Mouse (Mus musculus) cerebellum, postnatal 36 days (tissue): ENCODE data around the gene Eml3.
"Not testable (repeated sequence)": the region's sequence is repeated elsewhere in the genome, so short reads cannot be mapped to it uniquely, and the experiment has no call there.

Source experiments
- DNase-seq, 2 experiments: peaks; one replicate each; pipeline ENCODE4 v3.0.0; 2021 to 2022; ENCODE audit warnings: mixed read lengths in 2 of 2

Gene Eml3

GRCm38 (mm10) chr19:8953135-8954039 is 24.0 kb downstream of the Eml3 start, which contains the start of gene Tut1:
Tut1 (plus strand) TSS chr19:8953847.
- peak; percentile 84 to 96 for DNase-seq

- no peak for DNase-seq
Observed at GRCm38 (mm10) chr19:8954171-8954570, 24.8 kb downstream of the Eml3 start.

GRCm38 (mm10) chr19:8962256-8962655 is 32.9 kb downstream of the Eml3 start:
- DNase-seq, result no peak

- no peak for DNase-seq
Observed at GRCm38 (mm10) chr19:8965075-8965474, 35.7 kb downstream of the Eml3 start.

GRCm38 (mm10) chr19:8965771-8966170 is 36.4 kb downstream of the Eml3 start:
- DNase-seq, result peak in 1 of 2 experiments; percentile 16

GRCm38 (mm10) chr19:8966198-8966589 is 36.8 kb downstream of the Eml3 start:
- no peak for DNase-seq

GRCm38 (mm10) chr19:8966590-8967372 is 37.4 kb downstream of the Eml3 start, which contains the start of gene Eef1g:
Eef1g (plus strand) TSS chr19:8967041.
- DNase-seq, result peak; percentile 97 to 99

- no peak for DNase-seq
Observed at GRCm38 (mm10) chr19:8967373-8967743, 38.0 kb downstream of the Eml3 start.

GRCm38 (mm10) chr19:8967893-8968292 is 38.5 kb downstream of the Eml3 start:
- DNase-seq, result no peak

- not testable (repeated sequence) for DNase-seq
Observed at GRCm38 (mm10) chr19:8972491-8972890, 43.1 kb downstream of the Eml3 start.

- DNase-seq, result no peak
Observed at GRCm38 (mm10) chr19:8974638-8975037, 45.3 kb downstream of the Eml3 start.

- no peak for DNase-seq
Observed at GRCm38 (mm10) chr19:8975491-8975890, 46.1 kb downstream of the Eml3 start.

GRCm38 (mm10) chr19:8976535-8976934 is 47.2 kb downstream of the Eml3 start:
- DNase-seq, result peak; percentile 54 to 60

GRCm38 (mm10) chr19:8980771-8981170 is 51.4 kb downstream of the Eml3 start:
- no peak for DNase-seq

- DNase-seq, result no peak
Observed at GRCm38 (mm10) chr19:8981450-8982168, 52.3 kb downstream of the Eml3 start.

- no peak for DNase-seq
Observed at GRCm38 (mm10) chr19:8982303-8983149, 53.2 kb downstream of the Eml3 start.

- no peak for DNase-seq
Observed at GRCm38 (mm10) chr19:8983150-8983650, 53.8 kb downstream of the Eml3 start.

- DNase-seq, result no peak
Observed at GRCm38 (mm10) chr19:8984255-8984868, 55.0 kb downstream of the Eml3 start.

- no peak for DNase-seq
Observed at GRCm38 (mm10) chr19:8985891-8986290, 56.5 kb downstream of the Eml3 start.

- DNase-seq, result no peak
Observed at GRCm38 (mm10) chr19:8987816-8988215, 58.5 kb downstream of the Eml3 start.

- no peak for DNase-seq
Observed at GRCm38 (mm10) chr19:8988346-8989065, 59.2 kb downstream of the Eml3 start.
